Comparison of ENCODE assay signal across 9 mouse cellular contexts in genomic region chr2:27679621-27680025, GRCm38 (mm10). TPM values are rescaled to one million over a fixed set of nuclear protein-coding genes. Genes with fewer than 3 reads are reported as not detected.
A peak's percentile ranks its signal among the peaks of the same experiment; 100 is the strongest.
DNase-seq lines count a peak whose midpoint lies in the region; ATAC-seq lines count a peak whose summit lies in the region.
"Had no signal": no experiment of that assay in that cellular context is flagged by ENCODE, and none has a peak within 500 bp of the region (broad histone marks: within the 10 kb centered on the region; RNA-seq: fewer than 3 reads in every experiment).

No protein-coding gene starts in this region.

- ATAC-seq in embryonic facial prominence, embryonic 14.5 days (ENCODE audit: low read depth): 0 out of 2 replicates have a peak, but pooled peaks have one; percentile 17
- ATAC-seq in intestine, embryonic 14.5 days (replicated peaks; ENCODE audit: low FRiP score, low TSS enrichment, low read depth): no peak
- peak; percentile 25; the same call in 1 of the 2 replicates for ATAC-seq in liver, embryonic 16.5 days (ENCODE audit: low read depth)
- no peak for ATAC-seq in erythroblast, adult 5-6 weeks (replicated peaks; ENCODE audit: low FRiP score, poor library complexity, severe bottlenecking)

- peak overlapping the region; percentile 96 for H3K4me2 ChIP-seq in embryonic facial prominence, embryonic 14.5 days (ENCODE audit: low read depth, low read length)
- peak overlapping the region; percentile 94 for H3K4me2 ChIP-seq in intestine, embryonic 14.5 days (ENCODE audit: low read length)
- peak overlapping the region; percentile 86 for H3K4me2 ChIP-seq in liver, embryonic 16.5 days (ENCODE audit: low read depth, low read length)

- DNase-seq in embryo, embryonic 10.5 days (ENCODE audit: low spot score): peak; percentile 35
- DNase-seq in embryo, embryonic 10 days (ENCODE audit: low spot score): no peak
- peak; percentile 75 for DNase-seq in embryonic facial prominence, embryonic 14.5 days (ENCODE audit: low spot score)
- no peak for DNase-seq in intestine, embryonic 14.5 days (ENCODE audit: low spot score)
- DNase-seq in frontal cortex, postnatal 25 days (ENCODE audit: low spot score in 2 of 2): no peak
- DNase-seq in thymus, postnatal 4 days: no peak

- H3K27ac ChIP-seq in embryonic facial prominence, embryonic 14.5 days (replicated peaks; ENCODE audit: low read depth, low read length): peak overlapping the region; percentile 70
- H3K27ac ChIP-seq in intestine, embryonic 14.5 days (ENCODE audit: low read depth): peak overlapping the region; percentile 47; the same call in 1 of the 2 replicates
- H3K27ac ChIP-seq in liver, embryonic 16.5 days (ENCODE audit: low read length): peak overlapping the region; percentile 71

- 6% methylated on average over 3 of the region's 3 CpGs for WGBS in embryonic facial prominence, embryonic 14.5 days
- WGBS in intestine, embryonic 14.5 days: 17% methylated on average over 3 of the region's 3 CpGs
- WGBS in liver, embryonic 16.5 days (ENCODE audit: insufficient replicate concordance): 50% methylated on average over 3 of the region's 3 CpGs

- peaks cover 60% of the 10 kb centered on the region for H3K4me1 ChIP-seq in embryonic facial prominence, embryonic 14.5 days (ENCODE audit: control insufficient read depth, insufficient read depth, low read length)
- H3K4me1 ChIP-seq in intestine, embryonic 14.5 days (replicated peaks; ENCODE audit: control insufficient read depth, insufficient read depth, low read length): peaks cover 60% of the 10 kb centered on the region
- H3K4me1 ChIP-seq in liver, embryonic 16.5 days (ENCODE audit: control insufficient read depth, low read depth, low read length): peaks cover 47% of the 10 kb centered on the region

- no peaks in the 10 kb centered on the region for H3K36me3 ChIP-seq in embryonic facial prominence, embryonic 14.5 days (ENCODE audit: control insufficient read depth, insufficient read depth, low read length)
- H3K36me3 ChIP-seq in intestine, embryonic 14.5 days (ENCODE audit: control insufficient read depth, insufficient read depth, low read length): no peaks in the 10 kb centered on the region
- no peaks in the 10 kb centered on the region for H3K36me3 ChIP-seq in liver, embryonic 16.5 days (ENCODE audit: control insufficient read depth, insufficient read depth)

- H3K9me3 ChIP-seq in embryonic facial prominence, embryonic 14.5 days (ENCODE audit: control insufficient read depth, low read length): no peaks in the 10 kb centered on the region
- no peaks in the 10 kb centered on the region for H3K9me3 ChIP-seq in intestine, embryonic 14.5 days (ENCODE audit: control insufficient read depth, low read length)
- H3K9me3 ChIP-seq in liver, embryonic 16.5 days (replicated peaks; ENCODE audit: control insufficient read depth, low read length): no peaks in the 10 kb centered on the region

- H3K4me3 ChIP-seq in embryonic facial prominence, embryonic 14.5 days (ENCODE audit: low read depth, low read length): peak overlapping the region; percentile 88
- H3K4me3 ChIP-seq in intestine, embryonic 14.5 days (ENCODE audit: low read depth, low read length): no peak overlapping the region
- H3K4me3 ChIP-seq in liver, embryonic 16.5 days (ENCODE audit: low read depth, low read length): peak overlapping the region; percentile 74
- H3K4me3 ChIP-seq: erythroblast, embryonic 14.5 days had no signal

- no peaks in the 10 kb centered on the region for H3K27me3 ChIP-seq in embryonic facial prominence, embryonic 14.5 days (replicated peaks; ENCODE audit: control insufficient read depth, insufficient read depth, low read length)
- no peaks in the 10 kb centered on the region for H3K27me3 ChIP-seq in intestine, embryonic 14.5 days (replicated peaks; ENCODE audit: control insufficient read depth, insufficient read depth, low read length)
- peaks cover 8% of the 10 kb centered on the region; the same call in 1 of the 2 replicates for H3K27me3 ChIP-seq in liver, embryonic 16.5 days (ENCODE audit: control insufficient read depth, insufficient read depth, low read depth, low read length)

- peak overlapping the region; percentile 96 for H3K9ac ChIP-seq in embryonic facial prominence, embryonic 14.5 days (ENCODE audit: low read depth, low read length)
- no peak overlapping the region for H3K9ac ChIP-seq in intestine, embryonic 14.5 days (ENCODE audit: low read length)
- H3K9ac ChIP-seq in liver, embryonic 16.5 days (ENCODE audit: low read depth, low read length): peak overlapping the region; percentile 44

RNA-seq across cellular contexts. Expression of gene Rxra, which starts 3.4 kb away (rescaled TPM):
- polyA plus RNA-seq in embryonic facial prominence, embryonic 14.5 days (2014; fragmentation: Nextera tagmentation; extraction: Ambion mirVana): 11.3 and 11.5 TPM in 2 replicates
- 8.3 and 9.2 TPM in 2 replicates for polyA plus RNA-seq in intestine, embryonic 14.5 days (2014; fragmentation: Nextera tagmentation; extraction: Ambion mirVana)
- 4.9 and 5.5 TPM in 2 replicates for polyA plus RNA-seq in liver, embryonic 16.5 days (2015; fragmentation: Nextera tagmentation; extraction: Ambion mirVana)
- total RNA-seq in erythroblast, adult 5-6 weeks (2015; ENCODE audit: low replicate concordance): 1.9 and 3.1 TPM in 2 replicates
- 2.3 and 4.6 TPM in 2 replicates for total RNA-seq in erythroblast, adult 5-6 weeks (2017; ENCODE audit: low replicate concordance)

Comparison
In these comparisons a context has a peak if more than half of its experiments do, and no peak if none do; other contexts are left out.
1. DNase-seq: peak in embryo, embryonic 10.5 days (single experiment) and embryonic facial prominence, embryonic 14.5 days (single experiment); none in embryo, embryonic 10 days (single experiment), intestine, embryonic 14.5 days (single experiment), frontal cortex, postnatal 25 days (0 of 2) and thymus, postnatal 4 days (single experiment).
2. ATAC-seq: peak in embryonic facial prominence, embryonic 14.5 days (single experiment) and liver, embryonic 16.5 days (single experiment); none in intestine, embryonic 14.5 days (single experiment) and erythroblast, adult 5-6 weeks (single experiment).
3. Peak in every context shown above with its lines, with median percentiles within 50 percentile points of each other: H3K27ac ChIP-seq and H3K4me2 ChIP-seq.